Mouse (Mus musculus) embryo, embryonic 10 days (tissue): Measurements from ENCODE around the gene Tsen34.
A peak's percentile ranks its signal among the peaks of the same experiment; 100 is the strongest.
"Not testable (repeated sequence)": the region's sequence is repeated elsewhere in the genome, so short reads cannot be mapped to it uniquely, and the experiment has no call there.

Source experiments
- DNase-seq: peaks from one replicate; pipeline ENCODE4 v3.0.0-alpha.2; 2015; ENCODE audit warnings: low spot score

Tsen34 gene

DNA sequence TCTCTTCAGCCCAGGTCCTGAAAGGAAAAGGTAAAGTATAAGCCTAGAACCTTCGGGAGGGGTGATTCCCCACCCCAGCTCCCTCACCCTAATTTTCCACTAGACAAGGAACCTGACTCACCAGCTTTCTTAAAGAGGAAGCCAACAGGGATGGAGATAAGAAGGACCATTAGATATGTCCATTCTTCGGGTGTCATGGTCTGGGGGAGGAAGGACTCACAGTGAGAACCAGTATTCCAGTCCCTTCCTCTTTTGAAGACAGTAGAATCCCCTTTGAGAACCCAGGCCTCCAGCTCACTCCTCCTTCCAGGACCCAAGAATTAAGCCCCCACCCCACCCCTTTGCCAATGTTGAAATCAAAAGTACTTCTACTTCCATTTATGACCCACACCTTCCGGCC is 744 bp upstream of the Tsen34 start:
- no peak for DNase-seq

DNA sequence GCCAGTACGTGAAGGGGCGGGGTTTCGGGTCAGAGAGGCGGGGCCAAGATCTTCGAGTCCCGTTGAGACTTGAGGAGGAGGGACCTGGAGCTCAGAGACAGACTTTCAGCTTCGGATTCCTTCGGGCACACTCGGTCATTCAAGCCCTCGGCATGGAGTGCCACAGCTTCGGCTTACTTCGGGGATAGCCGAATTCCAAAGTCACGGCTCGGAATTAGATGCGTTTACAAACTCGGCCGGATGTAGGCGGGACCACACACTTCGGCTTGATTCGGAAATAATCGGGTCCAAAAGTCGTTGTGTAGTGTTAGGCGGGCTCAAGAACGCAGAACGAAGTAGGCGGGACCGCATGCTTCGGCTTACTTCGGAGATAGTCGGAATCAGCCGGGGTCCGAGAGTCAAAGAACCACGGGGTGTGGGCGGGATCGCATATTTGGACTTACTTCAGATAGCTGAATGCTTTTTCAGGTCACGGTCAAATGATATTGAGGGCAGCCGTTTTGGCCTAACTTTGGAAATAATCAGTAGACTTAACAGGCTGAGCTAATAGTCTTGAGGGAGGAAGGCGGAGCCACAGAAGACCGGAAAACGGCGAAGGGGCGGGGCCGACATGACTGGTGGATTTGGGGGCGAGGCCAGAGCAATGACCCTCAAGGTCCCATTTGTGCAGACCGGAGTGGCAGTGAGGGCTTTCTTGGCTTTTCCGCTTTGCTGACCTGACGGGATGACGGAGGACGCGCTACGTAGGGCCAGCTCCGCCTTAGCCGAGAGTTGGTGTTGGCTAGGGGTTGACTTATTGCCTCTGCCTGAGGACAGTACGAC is 535 bp downstream of the Tsen34 start, which contains the start of gene Mboat7:
Gene Mboat7 (minus strand): TSS at position 537 of the 822 bp plus-strand sequence.
- DNase-seq: peak; percentile 97

DNA sequence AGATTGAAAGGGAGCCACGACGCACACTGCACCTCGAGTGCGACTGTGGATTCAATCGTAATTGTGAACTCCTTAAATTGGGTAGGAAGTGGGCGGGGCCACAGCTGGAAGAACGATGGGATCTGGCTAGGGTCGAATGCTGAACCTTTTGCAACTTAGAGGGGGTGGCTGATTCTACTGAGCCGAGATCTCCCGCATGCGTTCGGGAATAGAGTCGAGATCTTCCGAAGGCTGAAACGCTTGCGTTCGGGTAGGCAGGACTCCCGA is 1.1 kb downstream of the Tsen34 start:
- DNase-seq: no peak

DNA sequence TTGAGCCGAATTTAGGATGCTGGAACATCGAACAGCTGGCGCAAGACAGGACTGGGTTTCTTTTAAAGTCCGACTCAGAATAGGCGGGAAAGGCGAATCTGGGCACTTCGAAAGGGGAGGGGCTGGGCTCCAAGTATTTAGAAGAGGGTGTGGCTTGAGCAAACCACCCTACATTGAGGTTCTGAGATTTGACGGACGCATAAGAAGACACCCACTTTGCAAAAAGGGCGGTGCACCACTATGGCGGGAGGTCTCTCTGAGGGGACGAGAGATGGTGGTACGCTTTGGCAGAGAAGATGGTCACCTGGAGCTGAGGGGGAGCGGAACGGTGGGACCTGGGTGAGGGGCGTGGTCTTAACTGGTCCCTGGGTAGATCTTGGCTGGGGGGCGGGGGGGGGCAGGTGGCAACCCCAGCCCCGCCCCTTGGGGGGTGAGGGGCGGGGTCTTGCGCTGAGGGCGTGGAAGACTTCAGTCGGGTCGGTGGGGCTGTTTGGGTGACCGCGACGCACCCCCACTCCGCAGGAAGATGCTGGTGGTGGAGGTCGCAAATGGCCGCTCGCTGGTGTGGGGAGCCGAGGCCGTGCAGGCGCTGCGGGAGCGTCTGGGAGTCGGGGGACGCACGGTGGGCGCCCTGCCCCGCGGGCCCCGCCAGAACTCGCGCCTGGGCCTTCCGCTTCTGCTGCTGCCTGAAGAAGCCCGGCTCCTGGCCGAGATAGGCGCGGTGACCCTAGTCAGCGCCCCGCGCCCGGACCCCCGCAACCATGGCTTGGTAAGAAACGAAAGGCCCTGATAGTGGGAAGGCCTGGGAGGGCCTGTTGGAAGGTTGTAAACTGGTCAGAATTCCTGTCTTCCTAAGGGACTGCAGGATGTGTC is 1.6 kb downstream of the Tsen34 start:
- DNase-seq: peak; percentile 91

DNA sequence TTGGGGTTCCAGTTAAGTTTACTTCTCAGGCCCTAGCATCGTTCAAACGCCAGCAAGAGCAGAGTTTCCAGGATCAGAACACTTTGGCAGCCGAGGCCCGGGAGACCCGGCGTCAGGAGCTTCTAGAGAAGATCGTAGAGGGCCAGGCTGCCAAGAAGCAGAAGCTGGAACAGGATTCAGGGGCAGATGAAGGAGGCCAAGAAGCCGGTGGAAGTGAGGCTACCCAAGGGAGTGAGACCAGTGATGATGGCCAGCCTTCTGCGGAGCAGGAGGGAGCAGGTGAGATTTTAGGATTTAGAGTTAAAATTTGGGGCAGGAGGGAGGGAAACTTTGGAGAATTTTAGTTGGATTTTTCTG is 2.3 kb downstream of the Tsen34 start:
- not testable (repeated sequence) for DNase-seq

DNA sequence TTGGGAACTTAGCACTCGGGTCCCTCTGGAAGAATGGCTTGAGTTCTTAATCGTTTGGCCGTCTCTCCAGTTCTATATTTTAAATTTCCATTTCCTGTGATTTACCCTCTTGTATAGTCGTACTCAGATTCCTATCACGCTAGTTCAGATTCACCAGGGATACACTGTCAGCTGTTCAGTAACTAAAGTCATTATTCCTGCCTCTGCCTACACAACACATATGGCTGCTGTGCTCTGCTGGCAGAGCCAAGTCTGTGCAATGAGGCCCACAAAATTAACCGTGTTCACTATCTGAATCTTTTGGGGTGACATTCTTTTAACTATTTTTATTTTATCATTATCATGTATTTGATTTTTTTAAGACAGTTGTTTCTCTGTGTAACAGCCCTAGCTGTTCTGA is 5.8 kb downstream of the Tsen34 start:
- no peak for DNase-seq

DNA sequence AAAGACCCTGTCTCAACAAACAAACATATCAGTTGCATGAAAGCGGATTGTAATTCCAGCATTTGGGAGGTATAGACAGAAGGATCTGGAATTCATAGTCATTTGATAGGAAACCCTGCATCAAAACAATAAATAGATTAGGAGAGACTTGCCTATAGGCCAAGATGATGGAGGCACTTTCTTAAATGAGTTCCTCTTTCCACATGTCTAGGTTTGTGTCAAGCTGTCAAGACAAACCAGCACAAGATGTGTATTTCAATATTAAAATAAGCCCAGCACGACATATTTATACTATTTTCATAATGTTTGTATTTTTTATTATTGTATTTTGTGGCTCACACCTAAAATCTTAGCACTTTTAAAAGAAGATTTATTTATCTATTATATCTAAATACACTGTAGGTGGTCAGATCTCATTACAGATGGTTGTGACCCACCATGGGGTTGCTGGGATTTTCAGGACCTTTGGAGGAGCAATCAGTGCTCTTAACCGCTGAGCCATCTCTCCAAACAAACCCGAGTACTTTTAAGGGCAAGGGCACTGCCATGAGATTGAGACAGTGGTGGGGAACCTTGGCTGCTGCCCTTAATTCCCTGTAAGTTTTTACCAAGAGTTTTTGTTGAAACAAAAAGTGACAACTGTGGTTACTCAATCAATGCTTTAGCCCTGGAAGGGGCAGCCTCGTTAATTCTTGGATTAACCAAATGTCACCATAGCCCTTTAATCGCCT is 10.7 kb downstream of the Tsen34 start:
- DNase-seq: no peak

DNA sequence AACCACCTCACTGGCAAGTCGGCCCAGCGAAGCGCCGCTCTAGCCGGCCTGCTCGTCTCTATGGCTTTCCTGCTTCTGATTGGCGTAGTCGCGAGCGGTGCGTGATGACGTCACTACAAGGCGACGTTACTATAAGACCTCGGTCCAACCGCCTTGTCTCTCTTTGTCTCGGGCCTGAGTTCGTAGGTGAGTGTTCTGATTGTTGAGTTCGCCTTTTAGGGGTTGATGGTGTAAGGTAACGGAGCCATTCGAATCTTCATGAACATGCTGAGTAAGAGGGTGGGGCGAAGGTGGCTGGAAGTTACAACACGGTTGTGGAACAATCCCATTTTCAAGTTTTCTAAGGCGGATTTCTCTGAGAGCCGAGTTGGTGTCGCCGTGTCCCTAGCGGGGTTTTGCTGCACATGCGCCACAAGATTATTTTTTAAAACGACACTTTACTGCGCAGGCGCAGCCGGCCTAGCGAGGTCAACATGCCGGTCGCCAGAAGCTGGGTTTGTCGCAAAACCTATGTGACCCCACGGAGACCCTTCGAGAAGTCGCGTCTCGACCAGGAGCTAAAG is 11.3 kb downstream of the Tsen34 start, which contains the start of gene Rps9:
Gene Rps9 (plus strand): TSS at position 115 of the 563 bp plus-strand sequence.
- DNase-seq: peak; percentile 99

DNA sequence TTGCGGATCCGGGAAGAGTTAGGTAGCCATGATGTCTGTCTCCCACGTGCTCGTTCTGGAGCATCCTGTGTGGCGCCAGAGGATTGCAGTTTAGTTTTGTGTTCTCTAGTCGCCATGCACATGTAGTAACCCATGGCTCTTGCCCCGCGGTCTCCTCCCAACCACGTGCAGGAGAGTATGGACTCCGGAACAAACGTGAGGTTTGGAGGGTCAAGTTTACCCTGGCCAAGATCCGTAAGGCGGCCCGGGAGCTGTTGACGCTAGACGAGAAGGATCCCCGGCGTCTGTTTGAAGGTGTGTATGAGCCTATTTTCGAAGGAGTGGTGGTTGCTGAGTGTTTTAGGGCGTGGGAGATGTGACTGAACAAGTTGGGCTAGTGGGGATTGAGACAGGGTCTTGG is 11.8 kb downstream of the Tsen34 start:
- peak; percentile 17 for DNase-seq

DNA sequence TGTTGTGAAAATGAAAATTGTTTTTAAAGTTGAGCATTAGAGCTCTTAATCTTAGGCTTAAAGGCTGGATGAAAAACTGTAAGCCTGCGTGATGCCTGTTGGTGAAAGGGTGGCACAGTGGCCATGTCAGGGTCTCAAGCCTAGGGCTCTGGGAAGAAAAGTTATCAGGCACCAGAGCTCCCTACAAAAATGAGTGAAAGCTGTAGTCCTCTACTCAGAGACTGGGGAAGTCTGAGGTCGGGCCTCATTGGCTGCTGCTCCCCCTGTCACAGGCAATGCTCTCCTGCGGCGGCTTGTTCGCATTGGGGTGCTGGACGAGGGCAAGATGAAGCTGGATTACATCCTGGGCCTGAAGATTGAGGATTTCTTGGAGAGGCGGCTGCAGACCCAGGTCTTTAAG is 12.8 kb downstream of the Tsen34 start:
- not testable (repeated sequence) for DNase-seq

DNA sequence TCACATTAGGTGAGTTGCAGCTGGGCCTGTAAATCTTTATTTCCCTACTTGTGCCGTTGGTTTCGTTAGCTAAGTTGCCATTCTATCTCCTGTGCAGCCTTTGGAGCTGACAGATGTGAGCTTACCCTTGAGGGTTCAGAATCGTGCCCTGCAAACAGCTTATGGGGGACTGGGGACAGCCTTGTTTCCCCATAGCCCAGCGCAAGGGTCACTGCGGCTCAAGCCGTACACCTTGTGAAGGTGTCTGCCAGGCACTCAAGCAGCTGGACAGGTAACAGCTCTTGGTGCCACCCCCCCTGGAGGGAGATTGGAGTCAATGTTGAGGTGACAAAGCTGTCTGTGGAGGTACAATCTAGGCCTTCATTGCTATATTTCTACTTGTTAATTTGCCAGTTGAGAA is 13.2 kb downstream of the Tsen34 start:
- DNase-seq: peak; percentile 11

DNA sequence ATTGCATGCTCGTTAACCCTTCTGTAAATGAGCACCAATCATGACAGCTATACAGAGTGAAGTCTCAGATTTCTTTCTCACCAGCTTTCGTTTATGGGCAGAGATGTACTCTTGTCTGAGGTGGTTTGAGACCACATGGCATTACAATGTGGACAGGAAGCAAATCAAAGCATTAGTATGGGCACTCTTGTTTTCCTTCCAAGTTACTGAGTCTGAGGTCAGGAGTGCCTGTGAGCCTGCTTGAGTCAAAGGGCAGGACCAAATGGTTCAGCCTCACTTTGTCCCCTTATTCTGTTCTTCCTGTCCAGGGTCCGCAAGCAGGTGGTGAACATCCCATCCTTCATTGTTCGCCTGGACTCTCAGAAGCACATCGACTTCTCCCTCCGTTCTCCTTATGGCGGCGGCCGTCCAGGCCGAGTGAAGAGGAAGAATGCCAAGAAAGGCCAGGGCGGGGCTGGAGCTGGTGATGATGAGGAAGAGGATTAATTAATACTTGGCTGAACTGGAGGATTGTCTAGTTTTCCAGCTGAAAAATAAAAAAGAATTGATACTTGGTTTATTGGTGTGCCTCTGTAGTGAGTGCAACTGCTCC is 13.8 kb downstream of the Tsen34 start:
- DNase-seq: peak; percentile 8

DNA sequence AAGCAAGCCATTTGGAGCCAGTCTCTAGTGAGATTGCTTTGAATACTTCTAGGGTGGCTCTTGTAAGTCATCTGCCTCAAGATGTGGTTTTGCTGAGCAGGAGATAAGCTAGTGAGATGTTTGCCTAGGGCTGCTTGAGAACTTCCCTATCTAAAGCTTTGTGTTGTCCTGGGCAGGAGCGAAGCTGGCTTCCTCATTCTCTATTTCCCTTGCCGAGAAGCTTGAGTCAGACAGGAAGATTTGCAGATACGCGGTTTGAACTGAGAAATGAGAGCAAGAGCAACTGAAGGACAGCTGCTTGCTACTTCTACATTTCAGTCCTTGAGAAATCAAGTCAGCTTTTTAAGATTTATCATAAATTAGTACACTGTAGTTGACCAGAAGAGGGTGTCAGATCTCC is 14.4 kb downstream of the Tsen34 start:
- DNase-seq: peak; percentile 29

DNA sequence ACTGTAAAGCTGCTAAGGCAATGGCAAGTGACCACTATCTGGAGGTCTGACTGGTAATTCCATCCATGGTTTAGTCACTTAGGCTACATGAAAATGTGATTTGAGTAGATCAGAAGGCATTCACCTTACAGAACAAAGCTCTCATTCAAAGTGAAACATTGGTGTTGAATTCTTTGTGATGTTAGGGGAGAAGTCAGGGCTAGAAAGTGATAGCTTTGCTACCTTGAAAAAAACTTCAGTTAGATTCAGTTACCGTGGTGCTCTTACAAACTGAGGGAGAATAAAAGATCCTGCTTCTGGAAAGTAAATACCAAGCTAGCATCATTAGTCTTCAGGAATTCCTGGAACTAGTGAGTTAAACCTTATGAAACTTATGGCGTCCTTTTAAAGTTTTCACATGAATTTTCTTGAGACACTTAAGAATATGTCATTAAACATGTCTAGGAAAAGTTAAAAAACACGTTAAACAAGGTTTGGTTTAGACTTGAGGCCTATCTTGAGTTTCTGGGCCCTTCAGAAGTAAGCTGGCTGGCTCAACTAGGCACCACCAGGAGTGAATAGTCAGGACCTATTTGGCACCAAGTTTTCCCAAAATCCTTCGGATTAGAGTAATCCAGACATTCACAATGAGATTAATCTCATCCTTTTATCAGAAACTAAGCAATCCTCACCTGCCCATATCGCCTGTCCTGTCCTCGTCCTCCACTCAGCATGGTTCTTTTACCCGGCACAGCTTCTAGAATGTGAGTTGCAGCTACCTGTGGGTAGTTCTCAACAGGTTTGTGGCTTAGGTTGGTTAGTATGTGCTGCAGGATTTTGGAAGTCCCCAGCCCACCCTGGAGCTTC is 15.1 kb downstream of the Tsen34 start:
- DNase-seq: peak; percentile 39

DNA sequence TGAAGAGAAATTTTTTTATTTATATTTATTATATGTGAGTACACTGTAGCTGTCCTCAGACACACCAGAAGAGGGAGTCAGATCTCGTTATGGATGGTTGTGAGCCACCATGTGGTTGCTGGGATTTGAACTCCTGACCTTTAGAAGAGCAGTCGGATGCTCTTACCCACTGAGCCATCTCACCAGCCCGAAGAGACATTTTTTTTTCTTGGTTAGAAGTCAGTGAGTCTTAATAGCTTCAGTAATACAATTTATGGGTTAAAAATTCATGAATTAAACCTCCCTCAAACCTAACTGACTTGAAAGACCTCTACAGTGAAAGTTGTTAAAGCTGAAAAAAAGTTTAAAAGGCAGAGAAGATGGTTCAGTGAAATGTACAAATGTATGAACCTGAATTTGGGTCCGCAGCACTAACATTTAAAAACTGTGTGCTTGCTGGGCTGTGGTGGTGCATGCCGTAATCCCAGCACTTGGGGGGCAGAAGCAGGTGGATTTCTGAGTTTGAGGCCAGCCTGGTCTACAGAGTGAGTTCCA is 15.9 kb downstream of the Tsen34 start:
- DNase-seq: not testable (repeated sequence)

DNA sequence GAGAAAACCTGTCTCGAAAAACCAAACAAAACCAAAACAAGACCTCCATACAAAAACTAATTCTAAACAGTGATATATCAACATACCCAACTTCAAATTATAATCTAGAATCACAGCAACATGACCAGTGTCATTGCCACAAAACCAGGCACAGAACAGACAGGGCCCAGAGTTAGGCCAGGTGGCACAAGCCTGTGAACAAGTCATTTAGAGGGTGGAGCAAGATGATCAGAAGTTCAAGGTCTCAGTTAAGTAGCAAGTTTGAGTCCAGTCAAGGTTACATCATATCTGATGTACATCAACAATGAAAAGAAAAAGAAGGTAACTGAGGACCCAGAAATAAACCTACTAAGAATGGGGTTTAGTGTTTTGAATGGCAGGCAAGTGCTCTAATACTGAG is 16.3 kb downstream of the Tsen34 start:
- DNase-seq: peak; percentile 17

DNA sequence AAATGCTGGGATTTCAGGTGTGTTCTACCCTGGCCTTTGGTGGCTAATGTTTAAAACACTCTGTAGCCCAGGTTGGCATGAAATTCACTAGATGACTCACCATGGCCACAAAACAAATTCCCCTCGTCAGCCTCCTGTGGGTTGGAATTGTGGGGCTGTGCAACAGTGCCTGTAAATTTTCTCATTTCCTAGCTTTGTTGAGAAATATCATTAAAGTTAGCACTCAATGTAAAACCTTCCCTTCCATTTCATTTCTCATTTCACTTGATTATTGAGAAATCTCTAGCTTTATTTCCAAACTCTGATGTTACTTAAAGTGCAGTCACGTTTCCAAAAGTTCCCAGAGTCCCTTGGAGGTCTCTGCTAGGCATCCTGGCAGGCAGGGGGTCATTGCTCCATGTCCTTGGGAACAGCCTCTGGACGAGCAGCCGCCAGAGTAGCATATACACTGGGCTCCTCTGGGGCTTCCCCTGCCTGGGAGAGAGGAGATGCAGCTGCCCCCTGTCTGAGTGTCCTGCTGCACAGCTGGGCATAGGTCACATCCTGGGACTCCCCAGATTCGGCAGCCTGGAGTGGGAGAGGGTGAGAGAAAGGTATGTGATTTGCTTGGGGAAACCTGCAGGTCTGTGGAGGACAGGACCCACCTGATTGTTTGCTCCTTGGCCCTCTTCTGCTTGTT is 19.7 kb downstream of the Tsen34 start:
- DNase-seq: no peak

DNA sequence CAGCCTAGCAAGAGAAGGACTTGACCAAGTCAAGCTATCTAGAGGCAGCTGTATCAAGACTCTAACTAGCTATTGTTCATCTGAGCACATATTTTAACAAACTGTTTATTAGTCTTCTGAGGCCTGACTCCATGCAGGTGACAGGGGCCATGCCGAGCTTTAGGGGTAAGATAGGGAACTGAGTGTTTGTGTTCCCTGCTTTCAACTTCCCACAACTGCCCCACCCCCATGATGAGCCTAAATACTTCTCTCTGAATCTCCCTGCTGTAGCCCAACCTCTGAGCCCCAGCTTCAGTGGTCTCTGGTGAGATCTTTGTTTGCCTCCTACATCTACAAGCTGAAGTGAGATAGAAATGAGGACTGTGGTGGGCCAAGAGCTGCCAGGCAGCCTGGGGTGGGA is 22.6 kb downstream of the Tsen34 start:
- DNase-seq: no peak

DNA sequence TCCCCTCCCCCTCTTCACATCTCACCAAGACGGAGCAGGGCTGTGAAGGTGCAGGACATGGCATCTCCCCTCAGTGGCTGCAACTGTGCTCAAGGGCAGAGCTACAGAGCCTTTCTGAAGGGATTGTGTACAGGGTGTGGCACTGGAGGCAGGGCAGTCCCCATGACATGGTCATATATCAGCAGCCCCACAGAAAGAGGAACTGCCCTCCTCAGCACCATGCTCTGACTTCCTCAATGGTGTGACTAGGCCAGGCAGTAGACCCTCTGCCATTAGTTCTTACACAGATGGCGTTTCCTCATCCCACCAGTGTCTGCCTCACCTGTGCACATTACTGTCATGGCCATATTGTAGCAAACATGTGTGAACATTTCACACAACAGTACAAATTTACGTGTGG is 27.6 kb downstream of the Tsen34 start, which contains the start of gene Pirb:
Gene Pirb (minus strand): TSS at position 124 of the 400 bp plus-strand sequence.
- DNase-seq: not testable (repeated sequence)

DNA sequence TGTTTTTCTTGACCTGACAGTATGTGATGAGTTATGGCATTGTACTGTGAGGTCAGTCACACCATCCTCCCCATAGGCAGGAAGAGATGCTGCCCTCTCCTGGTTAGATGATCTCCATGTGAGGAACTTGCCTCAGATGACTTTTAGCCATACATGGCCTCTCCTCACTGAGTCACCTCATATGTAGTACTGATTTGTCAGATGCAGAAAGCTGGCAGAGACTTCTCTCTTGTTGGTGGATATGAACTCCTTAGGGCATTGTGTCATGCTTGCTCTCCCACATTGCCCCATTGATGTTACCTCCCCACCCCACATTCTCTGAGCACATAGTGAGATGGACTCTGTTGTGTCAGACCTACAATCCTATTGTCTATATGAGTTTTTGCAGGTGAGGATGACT is 32.8 kb downstream of the Tsen34 start:
- DNase-seq: not testable (repeated sequence)
